Mouse (Mus musculus) stomach, postnatal 0 days (tissue): Measurements from ENCODE around the gene Npas2. TPM values are rescaled to one million over a fixed set of nuclear protein-coding genes. Genes with fewer than 3 reads are reported as not detected.

Experiments used
- ATAC-seq: fragments of 200-750 bp; cut with Nextera tagmentation; 2 replicates; pipeline ENCODE4 v1.8.0; 2017; ENCODE audit not compliant: low FRiP score, low TSS enrichment
- DNase-seq: peaks from one replicate; pipeline ENCODE4 v3.0.0-alpha.2; 2016; ENCODE audit warnings: low spot score
- H3K27ac ChIP-seq: fragments of 300-500 bp; sonication (generic); replicated peaks from 2 replicates; pipeline ENCODE4 v1.5.1; 2014; ENCODE audit warnings: mild to moderate bottlenecking, control low read depth
- H3K27me3 ChIP-seq: fragments of 300-500 bp; sonication (generic); 2 replicates; pipeline ENCODE4 v1.6.1; 2014; ENCODE audit warnings: low read length; ENCODE audit not compliant: control insufficient read depth, insufficient read depth
- H3K36me3 ChIP-seq: fragments of 300-500 bp; sonication (generic); 2 replicates; pipeline ENCODE4 v1.6.1; 2014; ENCODE audit warnings: low read length, mixed read lengths; ENCODE audit not compliant: control insufficient read depth, insufficient read depth
- H3K4me1 ChIP-seq: fragments of 300-500 bp; sonication (generic); replicated peaks from 2 replicates; pipeline ENCODE4 v1.6.1; 2014; ENCODE audit warnings: antibody characterized with exemption; ENCODE audit not compliant: control insufficient read depth, insufficient read depth
- H3K4me2 ChIP-seq: fragments of 300-500 bp; sonication (generic); replicated peaks from 2 replicates; pipeline ENCODE4 v1.6.1; 2014; ENCODE audit warnings: low read depth, mild to moderate bottlenecking, control low read depth, moderate library complexity
- H3K4me3 ChIP-seq: fragments of 300-500 bp; sonication (generic); 2 replicates; pipeline ENCODE4 v1.5.1; 2014; ENCODE audit warnings: low read depth, low read length, control low read depth
- H3K9ac ChIP-seq: fragments of 300-500 bp; sonication (generic); 2 replicates; pipeline ENCODE4 v1.6.1; 2014; ENCODE audit warnings: mild to moderate bottlenecking, low read length, control low read depth, mixed read lengths
- H3K9me3 ChIP-seq: fragments of 300-500 bp; sonication (generic); 2 replicates; pipeline ENCODE4 v1.6.1; 2016; ENCODE audit warnings: low read length; ENCODE audit not compliant: control insufficient read depth
- CTCF ChIP-seq: IDR thresholded peaks from 2 replicates; pipeline ENCODE4 v1.5.1; 2016; ENCODE audit warnings: antibody characterized with exemption, low read depth, mild to moderate bottlenecking, moderate library complexity
- EP300 ChIP-seq: optimal IDR thresholded peaks from 2 replicates; pipeline ENCODE3; 2016; ENCODE audit warnings: antibody characterized with exemption
- WGBS: fragments of 180-500 bp; shearing (Covaris S2); extraction: QIAGEN DNeasy Blood & Tissue Kit; methylation state at CpG from one replicate; pipeline ENCODE4 v1.1.7; 2014; 5-methylcytosine and 5-hydroxymethylcytosine counted together
- polyA plus RNA-seq: library from polyadenylated mRNA; unstranded; fragments of >200 nt; fragmentation: Nextera tagmentation; extraction: Ambion mirVana; gene quantifications from 2 replicates; pipeline ENCODE4 v1.2.1, GENCODE M21; 2015

Gene Npas2
- polyA plus RNA-seq, 1 experiment from 2014 or later = 1.7 TPM

- ATAC-seq = no peak
- H3K27ac ChIP-seq = no peak overlapping the region
- H3K27me3 ChIP-seq = no peaks in the 10 kb centered on the region
- no peak overlapping the region; the same call in 1 of the 2 replicates for H3K9ac ChIP-seq
- H3K36me3 ChIP-seq = no peaks in the 10 kb centered on the region; the same call in 1 of the 2 replicates
- H3K4me1 ChIP-seq = no peaks in the 10 kb centered on the region
- 65% methylated on average over 10 of the region's 10 CpGs for WGBS
- TF ChIP-seq CTCF (no peak), EP300 (no peak)
- H3K4me2 ChIP-seq = no peak overlapping the region
- no peak for DNase-seq
- no peak overlapping the region for H3K4me3 ChIP-seq
- H3K9me3 ChIP-seq = no peaks in the 10 kb centered on the region
Measured at GRCm38 (mm10) chr1:39394096-39394495, 200.6 kb downstream of the Npas2 start.

- H3K4me1 ChIP-seq = no peaks in the 10 kb centered on the region
- no peak overlapping the region for H3K4me2 ChIP-seq
- H3K27ac ChIP-seq = no peak overlapping the region
- DNase-seq (no peak), ATAC-seq (no peak)
- H3K36me3 ChIP-seq = no peaks in the 10 kb centered on the region; the same call in 1 of the 2 replicates
- no peak overlapping the region; the same call in 1 of the 2 replicates for H3K9ac ChIP-seq
- H3K4me3 ChIP-seq = no peak overlapping the region
- no peak for TF ChIP-seq EP300
- no peak for TF ChIP-seq CTCF
- H3K9me3 ChIP-seq = no peaks in the 10 kb centered on the region
- no peaks in the 10 kb centered on the region for H3K27me3 ChIP-seq
- 79% methylated on average over 3 of the region's 3 CpGs for WGBS
Measured at GRCm38 (mm10) chr1:39394650-39395049, 201.1 kb downstream of the Npas2 start.

GRCm38 (mm10) chr1:39396347-39396746 is 202.8 kb downstream of the Npas2 start:
- no peak for DNase-seq
- 53% methylated on average over 4 of the region's 4 CpGs for WGBS
- Histone ChIP-seq H3K4me1 (no peaks in the 10 kb centered on the region), H3K36me3 (no peaks in the 10 kb centered on the region; the same call in 1 of the 2 replicates), H3K27ac (peak overlapping the region; percentile 40), H3K4me3 (no peak overlapping the region), H3K27me3 (no peaks in the 10 kb centered on the region), H3K4me2 (no peak overlapping the region), H3K9ac (no peak overlapping the region), H3K9me3 (no peaks in the 10 kb centered on the region)
- ATAC-seq = no peak
- TF ChIP-seq EP300 (no peak), CTCF (no peak)

- no peak overlapping the region for H3K9ac ChIP-seq
- H3K4me2 ChIP-seq = no peak overlapping the region
- ATAC-seq (no peak), DNase-seq (no peak)
- whole genome bisulfite sequencing = 78% methylated on average over 6 of the region's 6 CpGs
- TF ChIP-seq CTCF = no peak
- no peak for TF ChIP-seq EP300
- no peaks in the 10 kb centered on the region for H3K4me1 ChIP-seq
- H3K27me3 ChIP-seq = no peaks in the 10 kb centered on the region
- peaks cover 2% of the 10 kb centered on the region for H3K36me3 ChIP-seq
- no peaks in the 10 kb centered on the region for H3K9me3 ChIP-seq
- H3K4me3 ChIP-seq = no peak overlapping the region
- H3K27ac ChIP-seq = no peak overlapping the region
Measured at GRCm38 (mm10) chr1:39398284-39398683, 204.8 kb downstream of the Npas2 start.

- no peaks in the 10 kb centered on the region for H3K27me3 ChIP-seq
- no peak overlapping the region for H3K4me2 ChIP-seq
- H3K9ac ChIP-seq = no peak overlapping the region
- DNase-seq = peak; percentile 41
- no peaks in the 10 kb centered on the region for H3K4me1 ChIP-seq
- no peaks in the 10 kb centered on the region for H3K9me3 ChIP-seq
- no peak overlapping the region for H3K27ac ChIP-seq
- no peak overlapping the region for H3K4me3 ChIP-seq
- peak; percentile 28; the same call in 1 of the 2 replicates for ATAC-seq
- 46% methylated on average over 4 of the region's 4 CpGs for WGBS
- H3K36me3 ChIP-seq = peaks cover 2% of the 10 kb centered on the region
- no peak for TF ChIP-seq CTCF
- TF ChIP-seq EP300 = no peak
Measured at GRCm38 (mm10) chr1:39399228-39399627, 205.7 kb downstream of the Npas2 start.

- TF ChIP-seq EP300 (no peak), CTCF (no peak)
- H3K4me2 ChIP-seq = no peak overlapping the region
- no peak overlapping the region for H3K9ac ChIP-seq
- DNase-seq (no peak), ATAC-seq (no peak)
- no peaks in the 10 kb centered on the region for H3K9me3 ChIP-seq
- no peaks in the 10 kb centered on the region for H3K27me3 ChIP-seq
- H3K36me3 ChIP-seq = peaks cover 2% of the 10 kb centered on the region
- H3K4me3 ChIP-seq = no peak overlapping the region
- no peaks in the 10 kb centered on the region for H3K4me1 ChIP-seq
- H3K27ac ChIP-seq = no peak overlapping the region
- 89% methylated on average over 3 of the region's 3 CpGs for WGBS
Measured at GRCm38 (mm10) chr1:39400173-39400572, 206.6 kb downstream of the Npas2 start.
